Mouse (Mus musculus) cerebellum, adult (tissue): ENCODE measurements around the gene Blzf1.
A peak's percentile ranks its signal among the peaks of the same experiment; 100 is the strongest.

Source experiments
- ATAC-seq: cut with Nextera tagmentation; 2 replicates; pipeline ENCODE4 v1.9.2; 2017; ENCODE audit warnings: mild to moderate bottlenecking, moderate library complexity, mixed read lengths; ENCODE audit not compliant: insufficient number of reproducible peaks, low FRiP score, low TSS enrichment

Gene Blzf1

GRCm38 (mm10) chr1:164301949-164302348, 5.3 kb downstream of the Blzf1 start:
- ATAC-seq: no peak

- no peak for ATAC-seq
Measured at GRCm38 (mm10) chr1:164296473-164296872, 10.8 kb downstream of the Blzf1 start.

GRCm38 (mm10) chr1:164294071-164294470, 13.2 kb downstream of the Blzf1 start:
- ATAC-seq: no peak

- ATAC-seq: no peak
Measured at GRCm38 (mm10) chr1:164292040-164292439, 15.2 kb downstream of the Blzf1 start.

- peak; percentile 97 for ATAC-seq
Measured at GRCm38 (mm10) chr1:164287406-164287805, 19.9 kb downstream of the Blzf1 start.

- no peak for ATAC-seq
Measured at GRCm38 (mm10) chr1:164284007-164284406, 23.3 kb downstream of the Blzf1 start.

GRCm38 (mm10) chr1:164279332-164279731, 28.0 kb downstream of the Blzf1 start:
- ATAC-seq: no peak

- ATAC-seq: no peak
Measured at GRCm38 (mm10) chr1:164276552-164276951, 30.7 kb downstream of the Blzf1 start.

- ATAC-seq: peak; percentile 98
Measured at GRCm38 (mm10) chr1:164275455-164275954, 31.8 kb downstream of the Blzf1 start, which contains the start of gene Ccdc181. Ccdc181 (plus strand) TSS chr1:164275585.

- ATAC-seq: no peak
Measured at GRCm38 (mm10) chr1:164273659-164274058, 33.6 kb downstream of the Blzf1 start.

- ATAC-seq: no peak
Measured at GRCm38 (mm10) chr1:164270941-164271340, 36.3 kb downstream of the Blzf1 start.

GRCm38 (mm10) chr1:164261553-164261952, 45.7 kb downstream of the Blzf1 start:
- no peak for ATAC-seq

GRCm38 (mm10) chr1:164260171-164261028, 46.9 kb downstream of the Blzf1 start:
- no peak for ATAC-seq

GRCm38 (mm10) chr1:164254836-164255235, 52.5 kb downstream of the Blzf1 start:
- no peak for ATAC-seq

GRCm38 (mm10) chr1:164252551-164252950, 54.7 kb downstream of the Blzf1 start:
- ATAC-seq: no peak

- no peak for ATAC-seq
Measured at GRCm38 (mm10) chr1:164251438-164251837, 55.9 kb downstream of the Blzf1 start.

- no peak for ATAC-seq
Measured at GRCm38 (mm10) chr1:164250391-164251150, 56.7 kb downstream of the Blzf1 start.

- ATAC-seq: no peak; the same call in 1 of the 2 replicates
Measured at GRCm38 (mm10) chr1:164249332-164249711, 58.0 kb downstream of the Blzf1 start.

GRCm38 (mm10) chr1:164248465-164249331, 58.6 kb downstream of the Blzf1 start, which contains the start of gene Slc19a2:
Slc19a2 (plus strand) TSS chr1:164249046.
- peak; percentile 93 for ATAC-seq

GRCm38 (mm10) chr1:164247971-164248370, 59.3 kb downstream of the Blzf1 start:
- ATAC-seq: no peak
